16 mouse cellular contexts compared by ENCODE assay signal in the genomic region with DNA sequence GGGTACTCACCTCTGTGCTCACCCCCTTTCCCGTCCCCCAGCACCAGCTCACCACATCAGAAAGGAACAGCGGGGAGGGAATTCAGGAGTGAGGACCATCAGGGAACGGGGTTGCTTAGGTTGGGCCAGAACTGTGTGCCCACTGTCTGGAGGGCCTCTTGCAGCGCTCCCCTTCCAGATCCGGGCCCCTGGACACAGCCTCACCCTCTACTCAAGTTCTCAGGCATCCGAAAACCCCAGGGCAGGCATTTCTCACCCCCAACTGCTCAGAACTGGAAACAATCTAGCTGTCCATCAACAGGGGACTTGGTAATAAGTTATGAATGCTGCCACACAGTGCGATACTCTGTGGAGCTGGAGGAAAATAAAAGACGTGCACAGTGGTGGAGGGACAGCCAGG. TPM values are rescaled to one million over a fixed set of nuclear protein-coding genes. Genes with fewer than 3 reads are reported as not detected.
DNase-seq lines count a peak whose midpoint lies in the region; ATAC-seq and TF ChIP-seq lines count a peak whose summit lies in the region.
"Had no signal": no experiment of that assay in that cellular context is flagged by ENCODE, and none has a peak within 500 bp of the region (broad histone marks: within the 10 kb centered on the region; RNA-seq: fewer than 3 reads in every experiment).

No protein-coding gene starts in this region.

- no peak overlapping the region for H3K4me2 ChIP-seq in neural tube, embryonic 14.5 days (ENCODE audit: low read depth, low read length)
- no peak overlapping the region for H3K4me2 ChIP-seq in neural tube, embryonic 15.5 days
- peak overlapping the region; percentile 8; the same call in 1 of the 2 replicates for H3K4me2 ChIP-seq in forebrain, embryonic 12.5 days
- H3K4me2 ChIP-seq in hindbrain, embryonic 14.5 days (replicated peaks): no peak overlapping the region
- H3K4me2 ChIP-seq: heart, embryonic 11.5 days; liver, embryonic 15.5 days had no signal

- 40% methylated on average over 8 of the region's 8 CpGs for WGBS in neural tube, embryonic 14.5 days
- 47% methylated on average over 8 of the region's 8 CpGs for WGBS in neural tube, embryonic 15.5 days
- 24% methylated on average over 8 of the region's 8 CpGs for WGBS in forebrain, embryonic 12.5 days
- WGBS in hindbrain, embryonic 14.5 days: 28% methylated on average over 8 of the region's 8 CpGs

- no peaks in the 10 kb centered on the region for H3K9me3 ChIP-seq in neural tube, embryonic 14.5 days (ENCODE audit: control insufficient read depth, low read length)
- no peaks in the 10 kb centered on the region for H3K9me3 ChIP-seq in neural tube, embryonic 15.5 days (replicated peaks)
- H3K9me3 ChIP-seq in forebrain, embryonic 12.5 days: no peaks in the 10 kb centered on the region
- no peaks in the 10 kb centered on the region for H3K9me3 ChIP-seq in hindbrain, embryonic 14.5 days (ENCODE audit: control insufficient read depth, low read length)
- H3K9me3 ChIP-seq: liver, embryonic 15.5 days had no signal

- DNase-seq in hindbrain, embryonic 14.5 days (ENCODE audit: low spot score): no peak
- no peak for DNase-seq in gastrocnemius, adult 2 months
- DNase-seq in urinary bladder, adult 18-20 months (ENCODE audit: low spot score in 2 of 2): no peak
- DNase-seq in kidney, adult 8-10 months: no peak
- DNase-seq: cerebellum, adult 2 months; gastrocnemius, postnatal 10 days; kidney, adult 2 months; lung, postnatal 4 days; right cerebral cortex, postnatal 14 days had no signal

- no peak for TF ChIP-seq CTCF in gastrocnemius, adult 2 months (IDR thresholded peaks at IDR 0.05)

- intact Hi-C loops in gastrocnemius, adult 2 months (cut with DNase I): no loop called here

- peaks cover 7% of the 10 kb centered on the region; the same call in 1 of the 2 replicates for H3K4me1 ChIP-seq in neural tube, embryonic 14.5 days (ENCODE audit: control insufficient read depth, insufficient read depth, low read length)
- peaks cover 18% of the 10 kb centered on the region for H3K4me1 ChIP-seq in neural tube, embryonic 15.5 days
- peaks cover 28% of the 10 kb centered on the region for H3K4me1 ChIP-seq in forebrain, embryonic 12.5 days
- H3K4me1 ChIP-seq in hindbrain, embryonic 14.5 days (replicated peaks; ENCODE audit: control insufficient read depth, insufficient read depth, low read length): 0 out of 2 replicates have a peak, but pooled peaks cover 3% of the 10 kb centered on the region
- H3K4me1 ChIP-seq: liver, embryonic 15.5 days had no signal

- H3K9ac ChIP-seq in neural tube, embryonic 14.5 days (replicated peaks; ENCODE audit: low read depth, low read length): no peak overlapping the region
- no peak overlapping the region for H3K9ac ChIP-seq in neural tube, embryonic 15.5 days (replicated peaks)
- H3K9ac ChIP-seq in forebrain, embryonic 12.5 days: no peak overlapping the region
- no peak overlapping the region for H3K9ac ChIP-seq in hindbrain, embryonic 14.5 days
- H3K9ac ChIP-seq: liver, embryonic 15.5 days had no signal

- no peaks in the 10 kb centered on the region for H3K27me3 ChIP-seq in neural tube, embryonic 14.5 days (ENCODE audit: control insufficient read depth, insufficient read depth, low read length)
- no peaks in the 10 kb centered on the region for H3K27me3 ChIP-seq in neural tube, embryonic 15.5 days (replicated peaks)
- 0 out of 2 replicates have a peak, but pooled peaks cover 11% of the 10 kb centered on the region for H3K27me3 ChIP-seq in forebrain, embryonic 12.5 days
- no peaks in the 10 kb centered on the region for H3K27me3 ChIP-seq in hindbrain, embryonic 14.5 days (ENCODE audit: control insufficient read depth, insufficient read depth, low read length)

- ATAC-seq in neural tube, embryonic 14.5 days (ENCODE audit: low read depth): peak; percentile 36; the same call in 1 of the 2 replicates
- no peak for ATAC-seq in neural tube, embryonic 15.5 days (ENCODE audit: low FRiP score)
- peak; percentile 61; the same call in 1 of the 2 replicates for ATAC-seq in forebrain, embryonic 12.5 days (ENCODE audit: low FRiP score)
- ATAC-seq in hindbrain, embryonic 14.5 days (ENCODE audit: low FRiP score): peak; percentile 56; the same call in 1 of the 2 replicates
- ATAC-seq: activated CD4-positive, CD25-positive, alpha-beta regulatory T cell, adult 4 months had no signal

- H3K4me3 ChIP-seq in neural tube, embryonic 14.5 days (ENCODE audit: low read depth, low read length): no peak overlapping the region
- no peak overlapping the region for H3K4me3 ChIP-seq in neural tube, embryonic 15.5 days (replicated peaks)
- H3K4me3 ChIP-seq in forebrain, embryonic 12.5 days (replicated peaks): no peak overlapping the region
- no peak overlapping the region for H3K4me3 ChIP-seq in hindbrain, embryonic 14.5 days (replicated peaks; ENCODE audit: low read length)
- H3K4me3 ChIP-seq in gastrocnemius, adult 2 months: no peak overlapping the region
- H3K4me3 ChIP-seq: liver, embryonic 15.5 days had no signal

- no peaks in the 10 kb centered on the region for H3K36me3 ChIP-seq in neural tube, embryonic 14.5 days (ENCODE audit: control insufficient read depth, insufficient read depth, low read length)
- H3K36me3 ChIP-seq in neural tube, embryonic 15.5 days: no peaks in the 10 kb centered on the region
- H3K36me3 ChIP-seq in forebrain, embryonic 12.5 days (replicated peaks): no peaks in the 10 kb centered on the region
- no peaks in the 10 kb centered on the region for H3K36me3 ChIP-seq in hindbrain, embryonic 14.5 days (replicated peaks; ENCODE audit: control insufficient read depth, insufficient read depth)
- H3K36me3 ChIP-seq: liver, embryonic 15.5 days had no signal

- H3K27ac ChIP-seq in neural tube, embryonic 14.5 days (ENCODE audit: low read depth, low read length): no peak overlapping the region
- no peak overlapping the region for H3K27ac ChIP-seq in neural tube, embryonic 15.5 days (replicated peaks)
- peak overlapping the region; percentile 43; the same call in 1 of the 2 replicates for H3K27ac ChIP-seq in forebrain, embryonic 12.5 days
- H3K27ac ChIP-seq in hindbrain, embryonic 14.5 days: no peak overlapping the region
- H3K27ac ChIP-seq in gastrocnemius, adult 2 months: no peak overlapping the region
- H3K27ac ChIP-seq: liver, embryonic 15.5 days had no signal

RNA-seq across cellular contexts. Expression of a gene that starts 44.7 kb away (rescaled TPM):
- polyA plus RNA-seq in neural tube, embryonic 14.5 days (2014; fragmentation: Nextera tagmentation; extraction: Ambion mirVana): 52.2 and 62.5 TPM in 2 replicates
- 68.0 and 77.8 TPM in 2 replicates for polyA plus RNA-seq in neural tube, embryonic 15.5 days (2015; fragmentation: Nextera tagmentation; extraction: Ambion mirVana)
- 6.6 and 7.1 TPM in 2 replicates for polyA plus RNA-seq in forebrain, embryonic 12.5 days (2016; fragmentation: Nextera tagmentation; extraction: Ambion mirVana)
- 44.1 and 46.8 TPM in 2 replicates for polyA plus RNA-seq in hindbrain, embryonic 14.5 days (2014; fragmentation: Nextera tagmentation; extraction: Ambion mirVana)
- total RNA-seq in gastrocnemius, adult 2 months (2021): 1 to 10 TPM; 2.3 to 2.4 TPM
- total RNA-seq: hematopoietic stem cell, adult 5-6 weeks had no signal
- polyA plus RNA-seq: activated CD4-positive, CD25-positive, alpha-beta regulatory T cell, adult 4 months; liver, embryonic 15.5 days had no signal
